Mouse (Mus musculus) G1E (cell line): ENCODE results near the gene Gadd45g.

ENCODE experiments used
- CTCF ChIP-seq: IDR thresholded peaks from 2 replicates; pipeline ENCODE4 v1.5.1; 2012; ENCODE audit warnings: low read depth, low read length, inconsistent platforms, mixed read lengths
- GATA1 ChIP-seq: IDR thresholded peaks from 2 replicates; pipeline ENCODE4 v1.6.1; 2012; ENCODE audit warnings: borderline replicate concordance, low read length, inconsistent platforms, mixed read lengths
- POLR2AphosphoS5 ChIP-seq: IDR thresholded peaks from 2 replicates; pipeline ENCODE4 v1.6.1; 2012; ENCODE audit warnings: low read depth, low read length, inconsistent platforms; ENCODE audit not compliant: insufficient replicate concordance
- TAL1 ChIP-seq: conservative IDR thresholded peaks from 2 replicates; pipeline ENCODE4 v1.6.1; 2012; ENCODE audit warnings: low read depth, low read length, inconsistent platforms, mixed read lengths

- no peak for TF ChIP-seq GATA1
- no peak for TF ChIP-seq CTCF
- no peak for TF ChIP-seq TAL1
- TF ChIP-seq POLR2AphosphoS5: no peak
Measured at GRCm38 (mm10) chr13:51805634-51806033, 40.8 kb upstream of the Gadd45g start.
